Mouse (Mus musculus): ENCODE measurements around the gene Unc93b1. TPM values are rescaled to one million over a fixed set of nuclear protein-coding genes. Genes with fewer than 3 reads are reported as not detected.

Unc93b1 gene
- polyA plus RNA-seq, 1 experiment, result 55.7 TPM

DNA sequence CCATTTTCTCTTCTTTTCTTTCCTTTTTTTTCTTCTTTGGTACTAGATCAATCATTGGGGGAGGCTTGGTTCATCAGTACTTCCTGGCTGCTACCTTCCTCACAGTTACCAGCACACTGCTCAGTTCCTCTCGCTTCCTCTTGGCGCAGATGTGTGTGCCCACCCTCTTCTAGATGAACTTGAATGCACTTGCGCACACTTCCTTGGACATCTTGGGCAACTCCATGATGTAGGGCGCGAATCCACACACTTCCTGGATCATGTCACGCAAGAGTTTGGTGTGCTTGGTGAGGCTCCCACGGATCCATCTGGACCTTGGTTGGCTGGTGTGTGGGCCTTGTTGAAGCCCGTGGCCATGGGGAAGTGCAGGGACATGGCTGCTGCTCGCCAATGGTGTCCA lies 3.3 kb upstream of the Unc93b1 start:
- H3K4me1 ChIP-seq (ENCODE audit: control insufficient read depth, insufficient read depth, low read length), result peaks cover 12% of the 10 kb centered on the region; the same call in 1 of the 2 replicates
- no peak for DNase-seq
- H3K27me3 ChIP-seq (replicated peaks; ENCODE audit: control insufficient read depth, insufficient read depth, low read length), result no peaks in the 10 kb centered on the region
- H3K4me3 ChIP-seq (ENCODE audit: insufficient read depth, low read depth, low read length), result no peak overlapping the region
- H3K36me3 ChIP-seq (ENCODE audit: control insufficient read depth, insufficient read depth, low read length), result no peaks in the 10 kb centered on the region
- WGBS, result 94% methylated on average over 9 of the region's 9 CpGs
- no peak for TF ChIP-seq POLR2A (IDR thresholded peaks at IDR 0.05; ENCODE audit: low read depth, low read length)
- TF ChIP-seq CTCF (conservative IDR thresholded peaks at IDR 0.05; ENCODE audit: insufficient read depth, insufficient read length, low read depth, low read length), result no peak
- H3K27ac ChIP-seq (ENCODE audit: insufficient read depth, low read depth, low read length), result no peak overlapping the region

DNA sequence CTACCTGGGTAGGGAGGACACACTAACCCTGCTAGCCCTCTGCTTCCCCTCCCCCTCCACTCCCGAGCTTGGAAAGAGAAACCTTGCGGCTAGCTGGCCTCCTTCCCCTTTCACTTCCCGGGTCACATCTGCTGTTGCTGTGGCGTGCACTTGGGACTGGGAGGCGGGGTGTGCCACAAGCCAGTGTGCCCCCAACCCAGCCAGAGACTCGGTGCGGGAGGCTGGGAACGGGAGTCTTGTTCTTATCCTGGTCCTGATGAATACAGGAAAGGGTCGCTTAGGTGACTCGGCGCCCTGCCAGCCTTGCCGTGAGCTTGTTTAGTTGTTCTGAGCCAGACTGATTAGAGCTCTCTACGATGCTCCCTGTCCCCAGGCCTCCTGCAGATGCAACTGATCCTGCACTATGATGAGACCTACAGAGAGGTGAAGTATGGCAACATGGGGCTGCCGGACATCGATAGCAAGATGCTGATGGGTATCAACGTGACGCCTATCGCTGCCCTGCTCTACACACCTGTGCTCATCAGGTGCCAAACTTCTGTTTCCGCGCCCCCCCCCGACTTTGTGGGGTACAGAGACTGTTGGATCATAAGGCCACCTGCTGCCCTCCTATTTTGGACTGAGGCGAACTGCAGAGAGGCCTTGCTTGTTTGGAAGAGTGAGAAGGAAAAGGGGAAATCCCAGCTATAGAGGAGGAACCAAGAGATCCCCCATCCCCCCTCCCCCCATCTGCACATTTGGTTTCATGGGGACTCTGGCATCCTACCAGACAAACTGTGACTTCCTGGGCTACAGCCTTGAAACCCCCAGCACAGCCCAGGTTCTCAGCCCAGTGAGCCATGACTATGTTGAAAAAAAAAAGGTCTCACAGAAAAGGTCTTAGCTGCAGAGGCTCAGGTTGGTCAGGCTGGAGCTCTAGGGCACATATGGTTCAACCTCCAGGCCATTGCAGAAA lies 1.2 kb downstream of the Unc93b1 start:
- no peaks in the 10 kb centered on the region for H3K27me3 ChIP-seq (replicated peaks; ENCODE audit: control insufficient read depth, insufficient read depth, low read length)
- peak overlapping the region; percentile 63 for H3K4me3 ChIP-seq (ENCODE audit: insufficient read depth, low read depth, low read length)
- 11% methylated on average over 22 of the region's 22 CpGs for WGBS
- H3K36me3 ChIP-seq (ENCODE audit: control insufficient read depth, insufficient read depth, low read length), result no peaks in the 10 kb centered on the region
- DNase-seq, result peak; percentile 80
- TF ChIP-seq CTCF (conservative IDR thresholded peaks at IDR 0.05; ENCODE audit: insufficient read depth, insufficient read length, low read depth, low read length) (no peak), POLR2A (IDR thresholded peaks at IDR 0.05; ENCODE audit: low read depth, low read length) (no peak)
- H3K27ac ChIP-seq (ENCODE audit: insufficient read depth, low read depth, low read length), result peak overlapping the region; percentile 40
- peaks cover 3% of the 10 kb centered on the region; the same call in 1 of the 2 replicates for H3K4me1 ChIP-seq (ENCODE audit: control insufficient read depth, insufficient read depth, low read length)

DNA sequence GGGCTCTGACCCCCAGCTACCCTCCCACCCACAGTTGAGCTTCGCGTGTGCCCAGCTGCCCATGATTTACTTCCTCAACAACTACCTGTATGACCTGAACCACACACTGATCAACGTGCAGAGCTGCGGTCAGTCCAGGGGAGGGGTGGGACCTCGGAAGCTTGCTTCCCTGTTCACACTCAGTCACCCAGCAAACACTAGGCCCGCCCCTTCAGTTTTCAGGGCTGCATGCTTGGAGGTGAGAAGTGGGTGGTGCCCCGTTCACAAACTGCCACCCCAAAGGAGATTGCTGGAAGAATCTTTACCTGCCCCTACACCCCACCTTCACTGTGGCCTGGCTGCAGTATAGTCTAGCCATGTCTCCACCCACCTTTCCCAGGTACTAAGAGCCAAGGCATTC lies 7.3 kb downstream of the Unc93b1 start:
- 90% methylated on average over 7 of the region's 7 CpGs for WGBS
- Histone ChIP-seq H3K27ac (ENCODE audit: insufficient read depth, low read depth, low read length) (no peak overlapping the region), H3K36me3 (ENCODE audit: control insufficient read depth, insufficient read depth, low read length) (no peaks in the 10 kb centered on the region), H3K4me1 (ENCODE audit: control insufficient read depth, insufficient read depth, low read length) (peaks cover 6% of the 10 kb centered on the region; the same call in 1 of the 2 replicates), H3K27me3 (replicated peaks; ENCODE audit: control insufficient read depth, insufficient read depth, low read length) (no peaks in the 10 kb centered on the region), H3K4me3 (ENCODE audit: insufficient read depth, low read depth, low read length) (no peak overlapping the region)
- no peak for TF ChIP-seq CTCF (conservative IDR thresholded peaks at IDR 0.05; ENCODE audit: insufficient read depth, insufficient read length, low read depth, low read length)
- TF ChIP-seq POLR2A (IDR thresholded peaks at IDR 0.05; ENCODE audit: low read depth, low read length), result no peak
- no peak for DNase-seq

DNA sequence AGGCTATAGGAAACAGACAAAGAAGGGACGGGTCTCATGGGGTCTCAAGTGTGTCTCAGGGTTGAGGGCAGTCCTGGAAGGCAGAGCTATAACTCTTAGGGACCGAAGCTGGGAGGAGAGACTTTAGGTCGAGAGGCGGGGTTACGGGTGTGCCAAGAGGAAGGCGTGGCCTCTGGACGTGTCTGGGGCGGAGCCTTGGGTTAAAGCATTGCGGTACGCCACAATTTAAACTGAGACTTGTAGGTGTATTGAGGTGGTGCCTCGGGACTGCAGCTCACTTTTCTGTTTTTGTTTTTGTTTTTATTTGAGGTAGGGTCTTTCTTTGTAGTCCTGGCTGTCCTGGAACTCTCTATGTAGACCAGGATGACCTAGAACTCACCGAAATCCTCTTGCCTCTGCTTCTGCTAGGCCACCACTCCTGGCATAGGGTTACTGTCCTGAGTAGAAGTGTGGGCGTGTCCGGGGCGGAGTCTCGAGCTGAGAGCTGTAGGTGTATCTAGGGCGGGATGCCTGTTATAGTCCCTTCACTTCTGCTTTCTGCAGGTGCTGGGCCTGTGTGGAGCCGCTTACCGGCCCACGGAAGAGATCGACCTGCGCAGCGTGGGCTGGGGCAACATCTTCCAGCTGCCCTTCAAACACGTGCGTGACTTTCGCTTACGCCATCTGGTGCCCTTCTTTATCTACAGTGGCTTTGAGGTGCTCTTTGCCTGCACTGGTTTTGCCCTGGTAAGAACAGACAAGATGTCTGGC lies 8.2 kb downstream of the Unc93b1 start:
- 42% methylated on average over 27 of the region's 27 CpGs for WGBS

DNA sequence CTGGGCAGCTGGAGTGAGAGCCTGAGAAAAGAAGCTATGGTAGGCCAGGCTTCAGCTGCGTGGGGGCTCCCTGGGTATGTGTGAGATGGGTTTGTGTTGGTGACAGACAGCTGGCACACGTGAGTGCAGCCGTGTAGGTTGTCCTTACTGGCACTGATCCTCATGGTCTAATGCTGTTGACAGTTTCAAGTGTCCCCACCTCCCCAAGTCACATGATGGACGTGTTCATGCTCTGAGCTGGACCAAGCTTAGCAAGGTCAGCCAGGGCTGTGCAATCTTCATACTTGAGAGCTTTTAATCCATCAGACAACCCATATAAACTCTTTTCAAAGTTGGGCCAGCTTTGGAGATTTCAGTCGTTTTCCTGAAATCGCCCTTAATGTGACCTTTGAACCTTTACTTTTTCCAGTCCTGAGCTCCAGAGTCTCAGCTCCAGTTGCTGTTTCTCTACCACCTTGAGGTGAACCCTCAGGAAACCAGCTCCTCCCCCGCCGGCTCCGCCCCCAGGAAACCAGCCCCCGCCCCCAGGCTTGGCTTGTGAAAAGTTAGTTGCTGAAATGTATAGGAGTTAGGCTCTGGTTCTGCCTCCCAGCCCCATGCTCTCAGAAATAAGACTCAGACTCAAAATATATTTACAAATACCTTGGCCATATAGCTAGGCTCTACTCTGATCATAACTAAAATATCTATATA lies 11.0 kb downstream of the Unc93b1 start:
- Histone ChIP-seq H3K27me3 (replicated peaks; ENCODE audit: control insufficient read depth, insufficient read depth, low read length) (no peaks in the 10 kb centered on the region), H3K4me1 (ENCODE audit: control insufficient read depth, insufficient read depth, low read length) (peaks cover 23% of the 10 kb centered on the region), H3K27ac (ENCODE audit: insufficient read depth, low read depth, low read length) (peak overlapping the region; percentile 74; the same call in 1 of the 2 replicates), H3K4me3 (ENCODE audit: insufficient read depth, low read depth, low read length) (no peak overlapping the region), H3K36me3 (ENCODE audit: control insufficient read depth, insufficient read depth, low read length) (no peaks in the 10 kb centered on the region)
- 23% methylated on average over 10 of the region's 10 CpGs for WGBS
- TF ChIP-seq CTCF (conservative IDR thresholded peaks at IDR 0.05; ENCODE audit: insufficient read depth, insufficient read length, low read depth, low read length), result no peak
- TF ChIP-seq POLR2A (IDR thresholded peaks at IDR 0.05; ENCODE audit: low read depth, low read length), result no peak
- peak; percentile 86 for DNase-seq

More for the DNA sequence above, 8.2 kb downstream of the Unc93b1 start:
- TF ChIP-seq CTCF (conservative IDR thresholded peaks at IDR 0.05; ENCODE audit: insufficient read depth, insufficient read length, low read depth, low read length), result no peak
- no peak for TF ChIP-seq POLR2A (IDR thresholded peaks at IDR 0.05; ENCODE audit: low read depth, low read length)
- Histone ChIP-seq H3K27me3 (replicated peaks; ENCODE audit: control insufficient read depth, insufficient read depth, low read length) (no peaks in the 10 kb centered on the region), H3K4me1 (ENCODE audit: control insufficient read depth, insufficient read depth, low read length) (peaks cover 12% of the 10 kb centered on the region; the same call in 1 of the 2 replicates), H3K27ac (ENCODE audit: insufficient read depth, low read depth, low read length) (no peak overlapping the region), H3K4me3 (ENCODE audit: insufficient read depth, low read depth, low read length) (no peak overlapping the region), H3K36me3 (ENCODE audit: control insufficient read depth, insufficient read depth, low read length) (no peaks in the 10 kb centered on the region)
- peak; percentile 64 for DNase-seq

DNA sequence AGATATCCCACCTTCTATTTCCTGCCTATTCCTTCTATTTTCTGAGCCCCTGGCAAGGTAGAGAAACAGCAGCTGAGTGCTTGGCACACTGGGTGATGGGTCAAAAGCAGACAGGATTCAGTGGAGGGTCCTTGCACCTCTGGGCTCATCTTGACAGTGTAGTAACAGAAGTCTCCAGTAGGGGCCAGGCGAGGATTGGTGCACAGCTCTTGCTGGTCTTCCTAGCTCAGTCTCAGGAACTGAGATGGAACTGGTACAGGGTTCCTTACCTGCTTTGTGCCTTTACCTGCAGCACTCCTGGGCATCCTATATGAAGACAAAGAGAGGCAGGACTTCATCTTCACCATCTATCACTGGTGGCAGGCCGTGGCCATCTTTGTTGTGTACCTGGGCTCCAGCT lies 11.7 kb downstream of the Unc93b1 start:
- H3K4me1 ChIP-seq (ENCODE audit: control insufficient read depth, insufficient read depth, low read length), result peaks cover 23% of the 10 kb centered on the region
- H3K36me3 ChIP-seq (ENCODE audit: control insufficient read depth, insufficient read depth, low read length), result no peaks in the 10 kb centered on the region
- no peaks in the 10 kb centered on the region for H3K27me3 ChIP-seq (replicated peaks; ENCODE audit: control insufficient read depth, insufficient read depth, low read length)
- no peak overlapping the region for H3K4me3 ChIP-seq (ENCODE audit: insufficient read depth, low read depth, low read length)
- 37% methylated on average over 2 of the region's 2 CpGs for WGBS
- DNase-seq, result peak; percentile 88
- no peak overlapping the region for H3K27ac ChIP-seq (ENCODE audit: insufficient read depth, low read depth, low read length)
- peak; percentile 95 for TF ChIP-seq CTCF (conservative IDR thresholded peaks at IDR 0.05; ENCODE audit: insufficient read depth, insufficient read length, low read depth, low read length)
- TF ChIP-seq POLR2A (IDR thresholded peaks at IDR 0.05; ENCODE audit: low read depth, low read length), result no peak

Data from kidney, adult 2 months (tissue).